Mouse (Mus musculus) brain, embryonic 18.5 days (tissue): ENCODE data around the gene Psma3.
"Not testable (repeated sequence)": the region's sequence is repeated elsewhere in the genome, so short reads cannot be mapped to it uniquely, and the experiment has no call there.

Experiments
- DNase-seq: peaks from one replicate; pipeline ENCODE4 v3.0.0-alpha.2; 2012; ENCODE audit warnings: low read depth, low spot score

The Psma3 gene

GRCm38 (mm10) chr12:71001456-71001855 is 27.0 kb downstream of the Psma3 start:
- no peak for DNase-seq

- DNase-seq: no peak
Measured at GRCm38 (mm10) chr12:71003760-71004426, 29.5 kb downstream of the Psma3 start.

DNA sequence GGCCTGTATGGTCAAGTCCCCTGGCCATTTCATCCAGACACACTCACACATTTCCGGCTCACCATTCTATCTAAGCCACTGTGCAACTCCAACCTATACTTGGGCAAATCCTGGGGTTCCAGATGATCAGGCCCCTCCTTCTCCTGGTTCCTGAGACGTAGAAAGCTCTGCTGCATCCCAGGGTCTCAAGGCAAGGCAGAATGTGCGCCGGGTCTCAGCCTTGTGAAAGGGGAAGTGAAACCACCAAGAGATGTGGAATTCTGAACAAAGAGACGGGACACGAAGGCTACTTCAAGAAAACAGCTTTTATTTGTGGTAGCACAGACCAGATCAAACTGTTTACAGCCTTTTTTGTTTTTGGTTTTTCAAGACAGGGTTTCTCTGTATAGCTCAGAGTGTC is 31.7 kb downstream of the Psma3 start:
- no peak for DNase-seq

- DNase-seq: no peak
Measured at GRCm38 (mm10) chr12:71006901-71007300, 32.5 kb downstream of the Psma3 start.

- no peak for DNase-seq
Measured at GRCm38 (mm10) chr12:71009769-71010168, 35.3 kb downstream of the Psma3 start.

GRCm38 (mm10) chr12:71014845-71015362 is 40.5 kb downstream of the Psma3 start:
- DNase-seq: no peak

GRCm38 (mm10) chr12:71015363-71016210 is 41.2 kb downstream of the Psma3 start, which contains the start of gene Arid4a:
TSS of gene Arid4a (plus strand) at chr12:71015990.
- peak; percentile 100 for DNase-seq

DNA sequence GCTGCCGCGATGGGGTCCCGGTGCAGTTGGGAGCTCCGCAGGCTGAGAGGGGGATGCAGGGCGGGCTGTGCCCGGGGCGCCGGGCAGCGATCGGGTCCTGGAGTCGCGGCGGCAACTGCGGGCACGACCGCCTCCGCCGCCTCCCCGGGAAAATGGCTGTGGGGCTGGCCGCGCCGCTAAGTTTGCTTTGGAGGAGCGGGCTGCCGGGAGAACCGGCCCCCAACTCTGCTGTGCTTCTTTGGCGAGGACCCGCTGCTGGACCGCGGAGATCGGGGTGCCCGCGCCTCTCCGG is 41.7 kb downstream of the Psma3 start:
- DNase-seq: no peak

- no peak for DNase-seq
Measured at GRCm38 (mm10) chr12:71016503-71017241, 42.3 kb downstream of the Psma3 start.

- no peak for DNase-seq
Measured at GRCm38 (mm10) chr12:71017242-71017571, 42.8 kb downstream of the Psma3 start.

DNA sequence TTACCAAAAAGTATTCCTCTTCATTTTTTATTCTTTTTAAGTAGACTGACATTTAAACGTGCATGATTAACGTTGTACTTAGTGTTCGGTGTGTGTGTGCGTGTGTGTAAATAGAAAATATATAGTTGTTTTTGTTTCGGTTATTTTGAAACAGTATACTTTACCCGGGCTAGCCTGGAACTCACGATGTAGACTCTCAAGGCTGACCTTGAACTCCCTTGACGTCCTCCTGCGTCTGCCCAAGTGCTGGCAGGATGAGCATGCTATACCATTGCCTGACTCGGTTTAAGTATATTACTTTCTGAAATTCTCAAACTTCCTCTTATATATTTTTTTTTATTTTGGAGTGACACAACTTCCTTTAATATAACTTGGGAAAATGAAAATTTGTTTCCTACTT is 43.4 kb downstream of the Psma3 start:
- no peak for DNase-seq

DNA sequence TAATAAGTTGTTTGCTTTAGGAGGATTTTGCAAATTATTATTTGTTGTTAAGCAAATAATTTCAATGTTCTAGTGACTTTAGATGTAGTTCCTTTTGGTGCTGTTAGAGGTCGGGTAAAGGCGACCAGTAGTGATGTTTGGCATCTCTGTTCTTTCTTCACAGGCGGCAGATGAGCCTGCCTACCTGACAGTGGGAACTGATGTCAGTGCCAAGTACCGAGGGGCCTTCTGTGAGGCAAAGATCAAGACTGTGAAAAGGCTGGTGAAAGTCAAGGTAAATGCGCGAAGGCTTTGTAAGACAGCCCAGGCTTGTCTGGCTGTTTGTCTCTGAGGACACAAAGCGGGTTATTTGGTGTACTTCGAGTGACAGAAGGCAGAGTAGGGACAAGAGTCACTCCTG is 44.8 kb downstream of the Psma3 start:
- DNase-seq: no peak

DNA sequence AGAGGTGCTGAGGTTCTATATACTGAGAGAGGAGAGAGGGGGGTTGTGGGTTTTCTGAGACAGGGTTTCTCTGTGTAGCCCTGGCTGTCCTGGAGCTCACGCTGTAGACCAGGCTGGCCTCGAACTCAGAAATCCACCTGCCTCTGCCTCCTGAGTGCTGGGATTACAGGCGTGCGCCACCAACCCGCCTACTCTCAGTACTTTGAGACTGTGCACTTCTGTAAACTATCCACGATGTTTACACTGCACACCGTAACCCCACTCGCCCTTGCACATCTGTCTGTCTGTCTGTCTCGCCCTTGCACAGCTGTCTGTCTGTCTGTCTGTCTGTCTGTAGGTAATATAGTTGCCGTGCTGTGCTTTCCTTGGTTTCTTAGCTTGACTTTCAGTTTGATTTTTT is 50.0 kb downstream of the Psma3 start:
- DNase-seq: no peak

GRCm38 (mm10) chr12:71028265-71028664 is 53.8 kb downstream of the Psma3 start:
- not testable (repeated sequence) for DNase-seq

GRCm38 (mm10) chr12:71030260-71030659 is 55.8 kb downstream of the Psma3 start:
- no peak for DNase-seq

DNA sequence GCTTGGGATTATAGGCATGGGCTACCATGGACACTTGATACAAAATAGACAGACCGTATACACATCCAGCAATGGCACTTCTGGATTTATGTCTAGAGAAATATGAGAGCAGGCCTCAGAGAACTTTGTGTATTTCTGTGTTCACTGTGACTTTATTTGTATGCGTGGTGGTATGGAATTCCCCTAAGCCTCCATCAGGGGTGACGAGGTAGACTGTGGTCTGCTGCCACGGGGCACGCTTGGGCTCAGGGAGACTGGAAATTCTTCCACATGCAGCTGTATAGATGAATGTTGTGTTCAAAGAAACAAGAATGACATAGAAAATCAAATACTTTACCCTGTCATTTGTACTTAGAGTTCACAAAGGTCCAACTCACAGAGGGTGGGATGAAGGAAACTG is 56.3 kb downstream of the Psma3 start:
- no peak for DNase-seq

DNA sequence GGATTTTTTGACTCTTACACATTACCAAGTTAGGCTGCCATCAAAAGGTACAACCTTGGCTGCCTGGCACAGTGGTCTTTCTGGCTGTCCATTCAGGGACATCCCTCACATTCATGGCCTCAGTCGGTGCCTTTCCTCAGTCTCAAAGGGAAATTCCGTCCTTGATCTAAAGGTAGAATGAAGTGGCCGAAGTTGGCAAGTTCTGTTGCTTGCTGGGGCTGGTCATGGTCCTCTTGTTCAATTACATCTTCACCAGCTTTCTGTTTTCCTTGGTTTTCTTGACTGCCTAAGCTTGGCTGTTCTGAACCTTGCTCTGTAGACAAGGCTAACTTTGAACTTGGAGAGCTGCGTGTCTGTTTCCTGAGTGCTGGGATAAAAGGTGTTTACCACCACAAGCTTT is 61.4 kb downstream of the Psma3 start:
- no peak for DNase-seq

- DNase-seq: no peak
Measured at GRCm38 (mm10) chr12:71036729-71037404, 62.4 kb downstream of the Psma3 start.

DNA sequence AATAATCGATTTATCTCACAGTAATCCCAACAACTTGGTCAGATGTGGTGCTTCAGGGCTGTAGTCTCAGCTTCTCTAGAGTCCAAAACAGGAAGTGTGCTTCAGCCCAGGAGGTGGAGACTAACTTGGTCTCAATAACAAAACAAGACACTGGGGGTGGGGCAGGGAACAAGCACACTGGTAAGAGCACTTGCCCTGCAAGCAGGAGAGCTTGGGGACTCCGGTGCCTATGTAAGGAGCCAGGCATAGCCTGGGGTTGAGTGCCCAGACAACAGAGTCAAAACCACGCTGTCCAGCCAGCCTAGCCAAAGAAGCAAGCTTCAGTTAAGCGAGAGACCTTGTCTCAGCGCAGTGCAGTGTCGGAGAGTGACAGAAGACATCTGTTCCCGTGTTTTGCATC is 66.0 kb downstream of the Psma3 start:
- no peak for DNase-seq

GRCm38 (mm10) chr12:71042451-71042850 is 68.0 kb downstream of the Psma3 start:
- DNase-seq: no peak

DNA sequence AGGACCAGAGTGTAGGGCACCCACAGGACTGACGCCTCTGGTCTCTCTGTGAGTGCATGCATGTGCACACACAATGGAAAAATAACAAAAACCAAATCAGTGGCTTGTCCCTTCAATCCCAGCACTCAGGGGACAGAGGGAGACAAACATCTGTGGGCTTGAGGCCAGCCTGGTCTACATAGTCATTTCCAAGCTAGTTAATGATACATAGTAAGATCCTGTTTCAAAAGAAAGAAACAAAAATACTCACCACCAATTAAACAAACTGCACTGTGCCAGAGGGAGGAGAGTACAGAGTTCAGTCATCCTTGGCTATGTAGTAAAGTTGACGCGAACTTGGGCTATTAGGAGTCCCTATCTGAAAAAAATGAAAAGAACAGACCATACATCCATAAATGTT is 69.2 kb downstream of the Psma3 start:
- DNase-seq: no peak

GRCm38 (mm10) chr12:71044488-71044887 is 70.1 kb downstream of the Psma3 start:
- no peak for DNase-seq
